Mouse (Mus musculus) MEL-GATA-1-ER (cell line): ENCODE results near the gene Tbc1d22a.

Experiments used
- DNase-seq: peaks from one replicate; pipeline ENCODE4 v3.0.0-alpha.2; 2012; ENCODE audit warnings: low read depth; ENCODE audit errors: extremely low read depth

Gene Tbc1d22a

GRCm38 (mm10) chr15:86496646-86497045 lies 282.4 kb downstream of the Tbc1d22a start:
- no peak for DNase-seq

- no peak for DNase-seq
Observed at GRCm38 (mm10) chr15:86500536-86500935, 286.3 kb downstream of the Tbc1d22a start.

- no peak for DNase-seq
Observed at GRCm38 (mm10) chr15:86503413-86503812, 289.2 kb downstream of the Tbc1d22a start.

- DNase-seq, result no peak
Observed at GRCm38 (mm10) chr15:86506666-86507065, 292.4 kb downstream of the Tbc1d22a start.

GRCm38 (mm10) chr15:86507546-86507945 lies 293.3 kb downstream of the Tbc1d22a start:
- no peak for DNase-seq

GRCm38 (mm10) chr15:86508406-86509176 lies 294.3 kb downstream of the Tbc1d22a start:
- no peak for DNase-seq

- DNase-seq, result no peak
Observed at GRCm38 (mm10) chr15:86509601-86510000, 295.3 kb downstream of the Tbc1d22a start.

GRCm38 (mm10) chr15:86511181-86511580 lies 296.9 kb downstream of the Tbc1d22a start:
- no peak for DNase-seq

- no peak for DNase-seq
Observed at GRCm38 (mm10) chr15:86513336-86513735, 299.1 kb downstream of the Tbc1d22a start.

GRCm38 (mm10) chr15:86520201-86520600 lies 305.9 kb downstream of the Tbc1d22a start:
- DNase-seq, result no peak

GRCm38 (mm10) chr15:86535356-86535755 lies 321.1 kb downstream of the Tbc1d22a start:
- no peak for DNase-seq

GRCm38 (mm10) chr15:86542371-86542770 lies 328.1 kb downstream of the Tbc1d22a start:
- no peak for DNase-seq

- no peak for DNase-seq
Observed at GRCm38 (mm10) chr15:86544122-86544795, 330.0 kb downstream of the Tbc1d22a start.
